Mouse (Mus musculus) myocyte (in vitro differentiated cells): ENCODE results near the gene Tmem259.

Experiments used
- MAX ChIP-seq: IDR thresholded peaks from one replicate; pipeline ENCODE4 v1.6.1; 2011; ENCODE audit warnings: low read depth, mild to moderate bottlenecking, control low read depth
- MYOG ChIP-seq, 3 experiments: IDR thresholded peaks; one replicate each; pipeline ENCODE4 v1.6.1; 2011; ENCODE audit warnings: control low read depth in 2 of 3, low read depth in 2 of 3, mild to moderate bottlenecking in 2 of 3; ENCODE audit not compliant: insufficient read length in 2 of 3, control insufficient read depth in 1 of 3, insufficient read depth in 1 of 3
- POLR2A ChIP-seq: IDR thresholded peaks from one replicate; pipeline ENCODE4 v1.6.1; 2011; ENCODE audit warnings: low read depth, mild to moderate bottlenecking, control low read depth, moderate library complexity; ENCODE audit not compliant: insufficient read length
- SRF ChIP-seq: IDR thresholded peaks from one replicate; pipeline ENCODE4 v1.6.1; 2011; ENCODE audit warnings: low read depth; ENCODE audit not compliant: control insufficient read depth, insufficient read length
- TCF12 ChIP-seq: IDR thresholded peaks from one replicate; pipeline ENCODE4 v1.6.1; 2011; ENCODE audit warnings: mild to moderate bottlenecking, control low read depth; ENCODE audit not compliant: poor library complexity, insufficient read depth, severe bottlenecking

DNA sequence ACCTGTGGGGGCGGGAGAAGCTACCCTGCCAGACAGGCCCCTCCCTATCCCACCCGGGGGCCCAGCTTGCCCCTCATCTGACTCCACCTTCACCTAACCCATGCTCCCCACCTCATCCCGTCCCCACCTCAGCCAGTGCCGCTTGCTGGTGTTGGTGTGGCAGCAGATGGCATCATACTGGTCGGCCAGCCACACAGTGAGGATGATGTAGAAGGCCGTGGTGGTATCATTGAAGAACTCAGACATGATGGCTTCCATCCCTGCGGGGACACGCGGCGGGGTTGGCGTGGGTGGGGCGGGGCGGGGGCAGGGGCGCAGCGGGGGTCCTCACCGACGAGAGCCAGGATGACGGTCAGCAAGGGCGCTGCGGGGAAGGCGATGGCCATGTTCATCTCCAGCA, 6.1 kb downstream of the Tmem259 start:
- TF ChIP-seq POLR2A (peak; percentile 13), MYOG (IDR thresholded peaks at IDR 0.05; ENCODE audit: control insufficient read depth in 1 of 3, insufficient read depth in 1 of 3, insufficient read length in 2 of 3, low read depth in 2 of 3) (no peak), MAX (no peak), TCF12 (no peak), SRF (no peak)
